Mouse (Mus musculus) lung, adult 2 months (tissue): ENCODE measurements around the gene Dusp14.

Source experiments
- CTCF ChIP-seq: fragments of 200-500 bp; IDR thresholded peaks from 2 replicates; pipeline ENCODE4 v1.5.1; 2011; ENCODE audit warnings: mild to moderate bottlenecking, low read length, control low read depth; ENCODE audit not compliant: insufficient read depth
- POLR2A ChIP-seq: fragments of 200-500 bp; IDR thresholded peaks from 2 replicates; pipeline ENCODE4 v1.6.1; 2011; ENCODE audit warnings: low read depth, mild to moderate bottlenecking, control low read depth, low read length, borderline replicate concordance; ENCODE audit errors: extremely low read depth

GRCm38 (mm10) chr11:84003986-84004385 lies 65.1 kb downstream of the Dusp14 start:
- TF ChIP-seq POLR2A: no peak
- TF ChIP-seq CTCF: no peak
